Mouse (Mus musculus): ENCODE data around the gene Lrrc28. TPM values are rescaled to one million over a fixed set of nuclear protein-coding genes. Genes with fewer than 3 reads are reported as not detected.

Lrrc28 gene
- polyA plus RNA-seq, 1 experiment from 2014 or later = 20.9 TPM

GRCm38 (mm10) chr7:67503281-67504010, 141.6 kb downstream of the Lrrc28 start:
- Histone ChIP-seq H3K27ac (no peak overlapping the region), H3K9ac (ENCODE audit: low read depth, low read length) (no peak overlapping the region), H3K36me3 (ENCODE audit: insufficient read depth, low read length) (no peaks in the 10 kb centered on the region), H3K4me1 (replicated peaks; ENCODE audit: insufficient read depth, low read length) (no peaks in the 10 kb centered on the region), H3K4me2 (ENCODE audit: low read length) (no peak overlapping the region), H3K9me3 (replicated peaks; ENCODE audit: low read length) (no peaks in the 10 kb centered on the region), H3K4me3 (replicated peaks; ENCODE audit: low read depth, low read length) (no peak overlapping the region), H3K27me3 (ENCODE audit: insufficient read depth, low read length) (no peaks in the 10 kb centered on the region)
- TF ChIP-seq CTCF (IDR thresholded peaks at IDR 0.05; ENCODE audit: low read depth) = no peak
- no peak for DNase-seq (ENCODE audit: low spot score)
- no peak for ATAC-seq (replicated peaks; ENCODE audit: low FRiP score, low read depth)
- 42% methylated on average over 7 of the region's 7 CpGs for WGBS

- no peaks in the 10 kb centered on the region for H3K9me3 ChIP-seq (replicated peaks; ENCODE audit: low read length)
- ATAC-seq (replicated peaks; ENCODE audit: low FRiP score, low read depth) (no peak), DNase-seq (ENCODE audit: low spot score) (peak; percentile 10)
- no peaks in the 10 kb centered on the region for H3K27me3 ChIP-seq (ENCODE audit: insufficient read depth, low read length)
- H3K4me3 ChIP-seq (replicated peaks; ENCODE audit: low read depth, low read length) = no peak overlapping the region
- 44% methylated on average over 4 of the region's 4 CpGs for WGBS
- no peak for TF ChIP-seq CTCF (IDR thresholded peaks at IDR 0.05; ENCODE audit: low read depth)
- no peak overlapping the region for H3K4me2 ChIP-seq (ENCODE audit: low read length)
- H3K36me3 ChIP-seq (ENCODE audit: insufficient read depth, low read length) = no peaks in the 10 kb centered on the region
- no peak overlapping the region for H3K9ac ChIP-seq (ENCODE audit: low read depth, low read length)
- H3K27ac ChIP-seq = no peak overlapping the region
- H3K4me1 ChIP-seq (replicated peaks; ENCODE audit: insufficient read depth, low read length) = no peaks in the 10 kb centered on the region
These were observed 142.4 kb downstream of the Lrrc28 start for GRCm38 (mm10) chr7:67502631-67503030.

GRCm38 (mm10) chr7:67500878-67501277, 144.2 kb downstream of the Lrrc28 start:
- no peak for TF ChIP-seq CTCF (IDR thresholded peaks at IDR 0.05; ENCODE audit: low read depth)
- Histone ChIP-seq H3K9me3 (replicated peaks; ENCODE audit: low read length) (no peaks in the 10 kb centered on the region), H3K27ac (no peak overlapping the region), H3K4me1 (replicated peaks; ENCODE audit: insufficient read depth, low read length) (no peaks in the 10 kb centered on the region), H3K9ac (ENCODE audit: low read depth, low read length) (no peak overlapping the region), H3K4me2 (ENCODE audit: low read length) (no peak overlapping the region), H3K36me3 (ENCODE audit: insufficient read depth, low read length) (no peaks in the 10 kb centered on the region), H3K4me3 (replicated peaks; ENCODE audit: low read depth, low read length) (no peak overlapping the region), H3K27me3 (ENCODE audit: insufficient read depth, low read length) (no peaks in the 10 kb centered on the region)
- WGBS = 77% methylated on average over 5 of the region's 5 CpGs
- no peak for ATAC-seq (replicated peaks; ENCODE audit: low FRiP score, low read depth)
- no peak for DNase-seq (ENCODE audit: low spot score)

- Histone ChIP-seq H3K4me3 (replicated peaks; ENCODE audit: low read depth, low read length) (no peak overlapping the region), H3K27me3 (ENCODE audit: insufficient read depth, low read length) (no peaks in the 10 kb centered on the region), H3K9ac (ENCODE audit: low read depth, low read length) (no peak overlapping the region), H3K36me3 (ENCODE audit: insufficient read depth, low read length) (no peaks in the 10 kb centered on the region), H3K4me2 (ENCODE audit: low read length) (no peak overlapping the region), H3K9me3 (replicated peaks; ENCODE audit: low read length) (no peaks in the 10 kb centered on the region), H3K27ac (no peak overlapping the region), H3K4me1 (replicated peaks; ENCODE audit: insufficient read depth, low read length) (no peaks in the 10 kb centered on the region)
- DNase-seq (ENCODE audit: low spot score) (no peak), ATAC-seq (replicated peaks; ENCODE audit: low FRiP score, low read depth) (no peak)
- TF ChIP-seq CTCF (IDR thresholded peaks at IDR 0.05; ENCODE audit: low read depth) = no peak
- WGBS = 42% methylated on average over 11 of the region's 11 CpGs
These were observed 144.8 kb downstream of the Lrrc28 start for GRCm38 (mm10) chr7:67500076-67500828.

GRCm38 (mm10) chr7:67499516-67499915, 145.6 kb downstream of the Lrrc28 start:
- WGBS = 81% methylated on average over 7 of the region's 7 CpGs
- H3K4me1 ChIP-seq (replicated peaks; ENCODE audit: insufficient read depth, low read length) = no peaks in the 10 kb centered on the region
- H3K27me3 ChIP-seq (ENCODE audit: insufficient read depth, low read length) = no peaks in the 10 kb centered on the region
- no peaks in the 10 kb centered on the region for H3K9me3 ChIP-seq (replicated peaks; ENCODE audit: low read length)
- no peak overlapping the region for H3K4me2 ChIP-seq (ENCODE audit: low read length)
- no peak overlapping the region for H3K4me3 ChIP-seq (replicated peaks; ENCODE audit: low read depth, low read length)
- H3K27ac ChIP-seq = no peak overlapping the region
- H3K9ac ChIP-seq (ENCODE audit: low read depth, low read length) = no peak overlapping the region
- H3K36me3 ChIP-seq (ENCODE audit: insufficient read depth, low read length) = no peaks in the 10 kb centered on the region
- DNase-seq (ENCODE audit: low spot score) = no peak
- no peak for ATAC-seq (replicated peaks; ENCODE audit: low FRiP score, low read depth)
- TF ChIP-seq CTCF (IDR thresholded peaks at IDR 0.05; ENCODE audit: low read depth) = no peak

- no peaks in the 10 kb centered on the region for H3K36me3 ChIP-seq (ENCODE audit: insufficient read depth, low read length)
- no peaks in the 10 kb centered on the region for H3K9me3 ChIP-seq (replicated peaks; ENCODE audit: low read length)
- H3K9ac ChIP-seq (ENCODE audit: low read depth, low read length) = no peak overlapping the region
- H3K4me1 ChIP-seq (replicated peaks; ENCODE audit: insufficient read depth, low read length) = no peaks in the 10 kb centered on the region
- 69% methylated on average over 9 of the region's 9 CpGs for WGBS
- no peak for TF ChIP-seq CTCF (IDR thresholded peaks at IDR 0.05; ENCODE audit: low read depth)
- H3K4me2 ChIP-seq (ENCODE audit: low read length) = no peak overlapping the region
- no peak for ATAC-seq (replicated peaks; ENCODE audit: low FRiP score, low read depth)
- DNase-seq (ENCODE audit: low spot score) = no peak
- no peaks in the 10 kb centered on the region for H3K27me3 ChIP-seq (ENCODE audit: insufficient read depth, low read length)
- no peak overlapping the region for H3K27ac ChIP-seq
- H3K4me3 ChIP-seq (replicated peaks; ENCODE audit: low read depth, low read length) = no peak overlapping the region
These were observed 151.0 kb downstream of the Lrrc28 start for GRCm38 (mm10) chr7:67493795-67494687.

Data from kidney, postnatal 0 days (tissue).